Mouse (Mus musculus): Measurements from ENCODE around the gene Wdr59.

DNA sequence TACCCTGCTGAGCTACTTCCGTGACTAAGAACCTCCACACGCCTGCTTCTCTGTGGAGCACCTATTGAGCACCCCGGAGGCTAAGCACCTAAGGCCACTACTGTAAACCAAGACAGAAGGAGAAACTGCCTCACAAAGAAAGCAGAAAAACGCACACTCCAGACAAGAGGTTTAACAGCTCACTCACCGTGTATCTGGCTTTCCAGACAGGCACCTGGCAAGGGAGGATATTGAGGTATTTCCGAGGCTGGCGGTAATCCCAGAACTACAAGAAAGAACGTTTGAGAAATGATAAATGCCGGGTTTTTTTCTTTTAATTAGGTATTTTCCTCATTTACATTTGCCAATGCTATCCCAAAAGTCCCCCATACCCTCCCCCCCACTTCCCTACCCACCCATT, 29.4 kb downstream of the Wdr59 start:
- TF ChIP-seq CTCF (IDR thresholded peaks at IDR 0.05; ENCODE audit: low read depth, low read length) (no peak), POLR2A (IDR thresholded peaks at IDR 0.05; ENCODE audit: extremely low read depth, insufficient read depth, low read length) (no peak)

All from liver, adult 2 months (tissue).